Mouse (Mus musculus) midbrain, embryonic 10.5 days (tissue): ENCODE results near the gene Cdc26. TPM values are rescaled to one million over a fixed set of nuclear protein-coding genes. Genes with fewer than 3 reads are reported as not detected.

Source experiments
- DNase-seq: peaks from one replicate; pipeline ENCODE4 v3.0.0-alpha.2; 2017; ENCODE audit warnings: low spot score
- H3K27ac ChIP-seq: fragments of 300-500 bp; sonication (generic); replicated peaks from 2 replicates; pipeline ENCODE4 v1.5.1; 2016; ENCODE audit warnings: mild to moderate bottlenecking
- H3K27me3 ChIP-seq: fragments of 300-500 bp; sonication (generic); 2 replicates; pipeline ENCODE4 v1.6.1; 2016; ENCODE audit warnings: low read depth, mild to moderate bottlenecking; ENCODE audit not compliant: poor library complexity, severe bottlenecking
- H3K36me3 ChIP-seq: fragments of 300-500 bp; sonication (generic); 2 replicates; pipeline ENCODE4 v1.6.1; 2016; ENCODE audit warnings: mild to moderate bottlenecking, moderate library complexity
- H3K4me1 ChIP-seq: fragments of 300-500 bp; sonication (generic); 2 replicates; pipeline ENCODE4 v1.6.1; 2016
- H3K4me3 ChIP-seq: fragments of 300-500 bp; sonication (generic); 2 replicates; pipeline ENCODE4 v1.5.1; 2016; ENCODE audit warnings: mild to moderate bottlenecking, moderate library complexity
- H3K9me3 ChIP-seq: fragments of 300-500 bp; sonication (generic); replicated peaks from 2 replicates; pipeline ENCODE4 v1.6.1; 2016; ENCODE audit warnings: mild to moderate bottlenecking
- WGBS: fragments of 180-500 bp; shearing (Covaris S2); methylation state at CpG from one replicate; pipeline ENCODE4 v1.1.7; 2016; 5-methylcytosine and 5-hydroxymethylcytosine counted together
- polyA plus RNA-seq: library from polyadenylated mRNA; unstranded; fragments of >200 nt; fragmentation: Nextera tagmentation; extraction: Ambion mirVana; gene quantifications from 2 replicates; pipeline ENCODE4 v1.2.1, GENCODE M21; 2016

Gene Cdc26
- polyA plus RNA-seq, 1 experiment from 2014 or later: 185 TPM

DNA sequence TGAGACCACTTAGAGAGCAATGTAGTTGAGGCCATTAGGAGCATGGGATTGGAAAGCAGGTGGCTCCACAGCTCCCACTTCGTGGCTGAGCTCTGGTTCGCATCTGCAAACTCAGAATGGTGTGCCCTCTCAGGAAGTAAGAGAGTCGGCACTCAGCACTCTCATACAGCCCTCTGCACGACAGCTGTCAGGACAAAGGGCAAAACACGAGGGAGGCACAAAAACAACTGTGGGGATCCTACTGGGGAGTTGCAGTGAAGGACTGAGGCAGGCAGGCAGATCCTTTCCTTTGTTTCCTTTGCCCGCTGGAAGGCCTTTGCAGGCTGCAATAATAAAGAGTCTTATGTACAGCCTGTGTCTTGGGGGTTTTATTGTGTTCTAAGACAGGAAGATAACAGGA lies 15.0 kb downstream of the Cdc26 start:
- Histone ChIP-seq H3K27ac (peak overlapping the region; percentile 55), H3K27me3 (no peaks in the 10 kb centered on the region), H3K4me3 (no peak overlapping the region), H3K36me3 (peaks cover 89% of the 10 kb centered on the region), H3K9me3 (no peaks in the 10 kb centered on the region), H3K4me1 (0 out of 2 replicates have a peak, but pooled peaks cover 3% of the 10 kb centered on the region)
- WGBS: 43% methylated on average over 6 of the region's 6 CpGs
- peak; percentile 28 for DNase-seq

DNA sequence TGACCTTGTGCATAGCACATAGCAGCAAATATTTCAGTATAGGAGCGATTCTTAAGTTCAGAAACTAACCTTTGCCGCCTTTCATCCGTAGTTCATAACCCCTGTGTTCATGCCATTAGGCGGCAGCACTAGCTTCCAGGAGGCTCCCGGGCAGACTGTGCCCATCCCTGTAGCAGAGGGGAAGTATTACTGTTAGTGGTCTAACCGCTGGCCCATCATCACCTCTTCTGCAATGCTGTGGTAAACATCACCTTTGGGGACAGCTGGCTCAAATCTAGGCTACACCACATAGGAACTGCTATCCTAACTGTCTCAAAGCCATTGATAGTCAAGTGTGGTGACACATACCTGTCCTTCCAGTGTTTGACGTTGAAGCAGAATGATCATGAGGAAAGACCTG lies 16.6 kb downstream of the Cdc26 start:
- 93% methylated on average over 7 of the region's 7 CpGs for WGBS
- no peaks in the 10 kb centered on the region for H3K9me3 ChIP-seq
- H3K4me1 ChIP-seq: 0 out of 2 replicates have a peak, but pooled peaks cover 3% of the 10 kb centered on the region
- no peak for DNase-seq
- H3K4me3 ChIP-seq: no peak overlapping the region
- H3K36me3 ChIP-seq: peaks cover 88% of the 10 kb centered on the region
- H3K27me3 ChIP-seq: no peaks in the 10 kb centered on the region
- no peak overlapping the region for H3K27ac ChIP-seq

DNA sequence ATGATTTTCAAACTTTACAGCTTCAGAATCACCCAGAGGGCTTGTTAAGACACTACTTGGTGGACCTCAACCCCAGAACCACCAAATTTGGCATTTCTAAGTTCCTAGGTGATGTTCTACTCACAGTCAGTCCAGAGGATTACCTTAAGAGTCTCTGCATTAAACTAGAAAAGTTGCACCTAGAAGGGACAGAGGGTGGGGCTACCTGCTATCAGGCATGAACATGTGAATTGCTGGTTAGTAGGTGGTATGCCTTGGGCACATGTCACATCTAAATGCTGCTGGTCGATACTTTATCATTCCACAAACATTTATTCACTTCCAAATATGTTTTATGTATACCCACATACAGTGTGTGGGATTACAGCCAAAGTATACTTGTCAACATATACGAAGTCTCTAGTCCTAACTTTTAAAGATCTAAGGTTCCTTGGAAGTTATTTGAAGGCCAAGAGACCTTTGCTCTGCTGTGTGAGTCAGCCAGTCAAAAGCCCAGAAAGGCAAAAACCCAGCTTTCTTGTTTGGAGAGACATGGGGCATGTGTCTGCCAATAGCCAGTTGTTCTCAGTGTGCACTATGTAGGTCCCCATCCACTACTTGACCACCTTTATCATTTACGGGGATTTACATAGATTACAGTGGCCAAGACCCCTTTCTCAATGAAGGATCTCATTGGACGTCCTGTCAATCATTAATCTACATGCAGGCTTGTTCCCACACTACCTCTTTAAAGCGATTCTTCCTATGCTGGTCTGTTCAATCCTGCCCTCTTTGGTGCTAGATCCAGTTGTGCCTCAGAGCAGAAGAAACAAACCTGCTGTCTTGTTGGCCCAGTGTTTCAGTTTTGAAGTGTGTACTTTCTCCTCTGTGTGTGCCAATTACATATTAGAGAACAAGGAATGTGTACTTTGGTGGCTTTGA lies 18.6 kb downstream of the Cdc26 start:
- DNase-seq: no peak
- Histone ChIP-seq H3K4me1 (0 out of 2 replicates have a peak, but pooled peaks cover 3% of the 10 kb centered on the region), H3K27me3 (no peaks in the 10 kb centered on the region), H3K27ac (no peak overlapping the region), H3K36me3 (peaks cover 85% of the 10 kb centered on the region), H3K4me3 (no peak overlapping the region), H3K9me3 (no peaks in the 10 kb centered on the region)
- 91% methylated on average over 5 of the region's 5 CpGs for WGBS

DNA sequence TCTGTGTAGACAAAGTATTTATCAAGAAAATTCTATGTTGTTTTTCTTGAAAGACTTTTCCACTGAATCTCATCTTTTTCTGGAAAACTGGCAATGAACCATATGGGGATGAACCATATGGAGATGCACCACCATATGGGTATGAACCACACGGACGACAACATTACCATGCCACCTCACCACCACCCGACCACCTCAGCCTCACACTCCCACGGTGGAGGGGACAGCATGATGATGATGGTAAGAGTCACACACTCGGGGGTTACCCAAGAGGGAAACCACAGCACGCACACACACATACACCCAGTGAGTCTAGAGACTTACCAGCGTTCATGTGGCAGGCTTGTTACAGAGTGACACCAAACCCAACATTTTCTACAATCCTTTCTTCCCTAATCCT lies 23.0 kb downstream of the Cdc26 start:
- Histone ChIP-seq H3K36me3 (peaks cover 57% of the 10 kb centered on the region), H3K27me3 (no peaks in the 10 kb centered on the region), H3K4me1 (no peaks in the 10 kb centered on the region), H3K27ac (no peak overlapping the region), H3K9me3 (no peaks in the 10 kb centered on the region), H3K4me3 (no peak overlapping the region)
- DNase-seq: no peak
- 95% methylated on average over 7 of the region's 7 CpGs for WGBS

DNA sequence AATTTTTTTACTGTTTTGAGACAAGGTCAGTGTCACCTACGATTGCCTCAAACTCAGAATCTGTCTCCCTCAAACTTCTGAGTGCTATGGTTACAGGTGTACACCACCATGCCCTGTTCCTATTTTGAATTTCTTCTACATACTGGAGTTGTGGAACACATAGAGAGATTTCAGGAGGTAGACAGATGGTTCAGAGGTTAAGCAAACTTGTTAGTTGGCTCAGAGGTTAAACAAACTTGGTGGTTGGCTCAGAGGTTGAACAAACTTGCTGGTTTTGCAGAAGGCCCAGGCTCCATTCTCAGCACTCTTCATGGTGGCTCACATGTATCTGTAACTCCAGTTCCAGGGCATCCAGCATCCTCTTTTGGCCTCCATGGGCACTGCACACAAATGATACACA lies 24.3 kb downstream of the Cdc26 start:
- no peak for DNase-seq
- Histone ChIP-seq H3K4me1 (no peaks in the 10 kb centered on the region), H3K27ac (no peak overlapping the region), H3K27me3 (no peaks in the 10 kb centered on the region), H3K36me3 (peaks cover 44% of the 10 kb centered on the region), H3K4me3 (no peak overlapping the region), H3K9me3 (no peaks in the 10 kb centered on the region)
- WGBS: 95% methylated on average over 1 of the region's 1 CpGs

DNA sequence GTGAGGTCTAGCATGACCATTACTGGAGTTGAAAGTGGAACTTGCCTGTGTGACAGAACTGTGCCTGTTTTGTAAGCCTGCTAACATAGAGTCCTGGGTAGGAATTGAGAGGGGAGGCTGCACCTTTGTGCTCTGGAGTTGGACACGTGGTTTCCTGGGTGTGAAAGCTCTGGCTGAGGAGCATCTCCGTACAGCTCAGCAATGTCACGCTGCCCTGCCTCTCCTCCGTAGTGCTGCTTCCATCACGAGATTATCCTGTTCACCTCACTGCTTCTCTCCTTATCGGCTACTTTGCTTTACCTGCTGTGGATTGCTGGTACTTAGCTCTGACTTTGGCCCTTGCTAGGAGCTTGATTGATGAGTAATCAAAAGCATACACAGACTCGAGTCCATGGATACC lies 24.7 kb downstream of the Cdc26 start:
- no peaks in the 10 kb centered on the region for H3K27me3 ChIP-seq
- no peak for DNase-seq
- no peak overlapping the region for H3K27ac ChIP-seq

DNA sequence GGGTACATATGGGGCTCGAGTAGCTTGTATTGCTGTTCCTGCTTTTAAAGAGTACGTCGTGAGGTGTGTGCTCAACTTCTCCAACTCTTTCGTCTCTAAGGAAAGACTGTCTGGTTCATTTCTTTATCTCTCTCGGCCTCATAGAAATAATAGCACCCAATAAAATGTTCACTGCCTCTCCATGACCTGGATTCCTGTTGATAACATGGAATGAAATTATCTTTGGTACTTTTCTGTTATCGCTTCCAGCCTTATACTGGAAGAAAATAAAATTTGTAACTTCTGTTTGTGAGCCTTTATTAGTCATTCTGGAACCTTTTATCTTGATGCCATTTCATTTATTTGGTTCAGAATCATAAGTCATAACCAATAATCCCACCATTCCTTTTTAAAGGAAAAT lies 25.2 kb downstream of the Cdc26 start:
- Histone ChIP-seq H3K27me3 (no peaks in the 10 kb centered on the region), H3K4me3 (no peak overlapping the region), H3K9me3 (no peaks in the 10 kb centered on the region), H3K27ac (no peak overlapping the region), H3K36me3 (peaks cover 34% of the 10 kb centered on the region), H3K4me1 (peaks cover 3% of the 10 kb centered on the region; the same call in 1 of the 2 replicates)
- 93% methylated on average over 6 of the region's 6 CpGs for WGBS
- no peak for DNase-seq

More for the DNA sequence above, 24.7 kb downstream of the Cdc26 start:
- Histone ChIP-seq H3K9me3 (no peaks in the 10 kb centered on the region), H3K4me1 (peaks cover under 1% of the 10 kb centered on the region; the same call in 1 of the 2 replicates), H3K36me3 (peaks cover 40% of the 10 kb centered on the region), H3K4me3 (no peak overlapping the region)
- WGBS: 88% methylated on average over 7 of the region's 7 CpGs

DNA sequence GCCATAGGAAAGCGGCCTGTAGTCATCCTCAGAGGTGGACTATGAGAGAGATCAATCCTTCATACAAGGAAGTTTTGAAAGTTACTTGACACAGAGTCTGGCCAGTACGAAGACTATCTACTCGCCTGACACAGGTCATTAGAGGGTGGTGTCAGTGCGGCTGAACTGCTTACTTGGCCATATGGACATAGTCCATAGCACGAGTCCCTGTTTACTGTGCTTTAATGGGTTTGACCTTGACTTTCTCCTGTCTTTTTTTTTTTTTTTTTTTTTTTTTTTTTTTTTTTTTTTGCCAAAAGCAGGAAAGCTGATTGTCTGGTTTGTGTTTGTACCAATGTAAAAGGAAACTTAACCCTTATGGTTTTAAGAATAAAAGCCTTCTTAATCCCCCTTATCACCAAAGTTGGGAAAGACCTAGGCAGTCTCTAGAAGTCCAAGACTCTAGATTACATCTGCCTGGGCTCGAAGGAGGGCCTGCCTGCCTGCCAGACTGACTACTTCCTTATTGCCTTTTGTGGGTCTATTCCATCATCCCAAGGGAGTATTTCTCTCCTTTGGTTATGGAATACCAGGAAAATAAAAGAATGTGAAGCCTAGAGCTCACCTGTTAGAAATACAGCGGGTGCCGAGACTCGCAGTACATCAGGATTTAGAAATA lies 28.6 kb downstream of the Cdc26 start:
- DNase-seq: no peak
- H3K9me3 ChIP-seq: no peaks in the 10 kb centered on the region
- peaks cover 3% of the 10 kb centered on the region; the same call in 1 of the 2 replicates for H3K4me1 ChIP-seq
- WGBS: 93% methylated on average over 9 of the region's 9 CpGs
- H3K27ac ChIP-seq: no peak overlapping the region
- H3K36me3 ChIP-seq: 0 out of 2 replicates have a peak, but pooled peaks cover 6% of the 10 kb centered on the region
- no peaks in the 10 kb centered on the region for H3K27me3 ChIP-seq
- H3K4me3 ChIP-seq: no peak overlapping the region

DNA sequence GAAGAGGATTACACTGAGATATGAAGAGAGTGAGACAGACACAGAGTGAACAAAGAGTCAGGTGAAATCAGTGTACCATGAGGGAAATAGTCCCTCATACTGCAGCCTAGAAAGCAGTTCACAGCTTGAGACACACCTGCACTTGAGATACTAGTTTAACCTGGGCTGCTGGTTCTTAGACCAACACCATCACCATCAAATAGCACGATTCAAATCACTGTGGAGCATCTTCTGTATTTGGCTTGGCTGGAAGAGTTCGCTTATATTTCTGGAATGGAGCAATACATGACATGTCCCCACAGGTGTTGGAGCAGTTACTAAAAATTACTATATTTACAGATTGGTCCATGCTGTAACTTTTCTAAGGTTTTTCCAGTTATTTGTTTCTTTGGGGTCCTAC lies 32.3 kb downstream of the Cdc26 start:
- H3K27me3 ChIP-seq: no peaks in the 10 kb centered on the region
- H3K9me3 ChIP-seq: no peaks in the 10 kb centered on the region
- H3K4me1 ChIP-seq: peaks cover 18% of the 10 kb centered on the region
- H3K4me3 ChIP-seq: no peak overlapping the region
- no peak overlapping the region for H3K27ac ChIP-seq
- WGBS: 92% methylated on average over 2 of the region's 2 CpGs
- no peak for DNase-seq
- H3K36me3 ChIP-seq: no peaks in the 10 kb centered on the region

DNA sequence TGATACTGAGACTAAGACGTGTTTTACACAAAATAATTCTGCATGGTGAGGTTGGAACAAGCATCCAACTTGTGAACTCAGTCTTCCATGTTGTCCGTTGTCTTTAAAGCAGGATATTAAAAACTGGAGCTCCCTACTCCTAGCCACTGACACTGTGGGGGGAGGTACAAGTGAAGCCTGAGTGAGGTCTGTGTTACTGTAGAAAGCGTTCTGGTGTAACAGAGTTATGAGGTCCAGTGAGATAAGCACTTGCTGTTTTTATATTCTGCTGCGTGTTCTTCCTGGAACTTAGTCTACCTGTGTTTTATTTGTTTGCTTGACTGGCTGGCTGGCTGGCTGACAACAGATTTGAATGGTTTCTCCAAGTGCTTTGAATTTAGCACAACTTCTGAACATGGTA lies 34.1 kb downstream of the Cdc26 start:
- DNase-seq: no peak
- Histone ChIP-seq H3K9me3 (no peaks in the 10 kb centered on the region), H3K27me3 (no peaks in the 10 kb centered on the region), H3K27ac (no peak overlapping the region), H3K4me3 (no peak overlapping the region), H3K36me3 (no peaks in the 10 kb centered on the region), H3K4me1 (peaks cover 18% of the 10 kb centered on the region)
- 88% methylated on average over 4 of the region's 4 CpGs for WGBS

DNA sequence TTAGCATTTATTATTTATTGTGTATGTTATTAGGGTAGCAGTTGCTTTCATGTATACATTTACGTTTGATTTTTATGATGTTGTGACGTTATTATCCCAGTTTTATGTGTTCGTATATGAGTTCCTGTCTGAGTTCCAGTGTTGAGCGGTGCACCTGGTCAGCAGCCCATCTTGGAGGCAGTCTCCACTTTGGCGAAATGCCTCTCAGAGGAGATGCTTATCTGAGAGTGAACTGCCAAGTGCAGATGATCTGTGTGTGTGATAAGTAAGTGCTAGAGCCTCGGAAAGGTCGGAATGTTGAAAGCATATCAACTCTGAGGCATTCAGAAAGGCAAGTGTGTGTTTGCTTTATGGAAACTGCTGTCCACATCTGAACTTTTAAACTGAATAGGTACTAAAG lies 34.8 kb downstream of the Cdc26 start:
- 93% methylated on average over 7 of the region's 7 CpGs for WGBS
- DNase-seq: no peak
- H3K4me1 ChIP-seq: peaks cover 17% of the 10 kb centered on the region
- no peaks in the 10 kb centered on the region for H3K36me3 ChIP-seq
- no peak overlapping the region for H3K4me3 ChIP-seq
- no peaks in the 10 kb centered on the region for H3K9me3 ChIP-seq
- no peaks in the 10 kb centered on the region for H3K27me3 ChIP-seq
- no peak overlapping the region for H3K27ac ChIP-seq

DNA sequence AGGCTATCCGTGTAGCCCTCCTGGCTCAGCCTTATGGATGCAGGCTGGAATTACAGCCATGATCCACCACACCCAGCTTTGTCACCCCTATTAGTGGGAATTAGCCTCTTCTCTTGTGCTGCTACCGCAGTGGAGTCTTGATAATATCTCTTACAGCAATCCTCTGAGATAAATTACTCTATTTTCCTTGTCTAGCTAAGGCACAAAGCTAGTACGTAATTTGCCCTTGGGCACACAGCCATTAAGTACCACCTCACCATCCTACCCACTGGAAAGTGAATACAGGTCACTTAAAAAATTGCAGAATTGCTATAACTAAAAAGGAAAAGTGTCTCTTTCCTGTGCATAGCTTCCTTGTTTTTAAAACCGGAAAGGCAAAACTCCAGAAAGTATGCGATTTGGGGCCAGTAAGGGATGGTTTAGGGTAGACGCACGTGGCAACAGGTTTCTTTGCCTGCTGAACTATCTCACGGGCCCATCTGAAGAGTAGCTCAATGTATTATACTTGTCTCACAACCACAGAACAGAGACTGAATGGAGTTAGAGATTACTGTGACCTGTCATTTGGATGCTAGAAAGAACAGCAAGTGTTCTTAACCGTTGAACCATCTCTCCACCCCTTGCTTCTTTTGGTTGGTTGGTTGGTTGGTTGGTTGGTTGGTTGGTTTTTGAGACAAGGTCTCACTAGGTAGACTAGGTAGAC lies 35.5 kb downstream of the Cdc26 start:
- Histone ChIP-seq H3K9me3 (no peaks in the 10 kb centered on the region), H3K27ac (no peak overlapping the region), H3K4me3 (no peak overlapping the region), H3K27me3 (no peaks in the 10 kb centered on the region), H3K4me1 (peaks cover 15% of the 10 kb centered on the region), H3K36me3 (no peaks in the 10 kb centered on the region)
- DNase-seq: no peak
- 82% methylated on average over 9 of the region's 9 CpGs for WGBS
